Mouse (Mus musculus) spleen, adult 18-20 months (tissue): ENCODE data around the gene Unc5cl.
A peak's percentile ranks its signal among the peaks of the same experiment; 100 is the strongest.
"Not testable (repeated sequence)": the region's sequence is repeated elsewhere in the genome, so short reads cannot be mapped to it uniquely, and the experiment has no call there.

Experiments
- DNase-seq, 2 experiments: peaks; one replicate each; pipeline ENCODE4 v3.0.0; 2022; ENCODE audit warnings: mixed read lengths in 2 of 2

Unc5cl gene

DNA sequence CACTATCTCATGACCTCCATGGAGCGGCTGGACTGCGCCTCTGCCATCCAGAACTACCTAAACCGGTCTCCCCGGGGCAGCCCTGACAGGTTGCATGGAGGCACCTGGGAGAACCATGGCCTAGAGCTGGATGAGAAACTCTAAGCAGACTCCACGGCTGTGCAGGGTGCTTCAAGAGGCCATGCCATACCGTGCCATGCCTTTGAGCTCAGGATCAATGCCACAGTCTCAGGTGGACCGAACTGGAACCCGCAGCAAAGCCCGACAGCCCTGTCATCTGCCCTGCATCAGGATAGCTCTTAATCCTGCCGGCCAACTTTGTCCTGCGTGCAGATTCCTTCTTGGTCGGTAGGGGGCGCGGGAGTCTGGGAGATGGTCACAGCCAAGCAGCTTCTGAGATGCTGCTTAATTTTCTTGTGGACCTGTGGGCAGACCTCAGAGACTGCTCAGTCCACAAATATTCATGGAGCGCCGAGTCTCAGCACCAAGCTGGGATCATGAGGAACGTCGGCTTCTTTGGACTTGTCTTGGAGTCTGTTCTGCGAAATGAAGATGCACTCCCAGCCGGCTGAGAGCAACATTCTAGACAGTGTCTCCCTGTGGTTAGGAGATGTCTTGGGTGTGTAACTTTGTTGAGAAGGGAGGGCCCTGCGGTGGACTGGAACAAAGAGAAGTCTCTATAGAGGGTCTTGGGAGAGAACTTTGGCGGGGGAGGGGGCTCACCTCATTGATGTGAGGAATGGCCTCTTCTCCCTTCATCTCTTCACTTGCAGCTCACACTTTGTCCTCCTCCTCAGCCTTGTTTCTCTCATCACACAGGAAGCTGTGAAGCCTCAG lies 12.9 kb downstream of the Unc5cl start:
- peak; percentile 59 to 84 for DNase-seq

DNA sequence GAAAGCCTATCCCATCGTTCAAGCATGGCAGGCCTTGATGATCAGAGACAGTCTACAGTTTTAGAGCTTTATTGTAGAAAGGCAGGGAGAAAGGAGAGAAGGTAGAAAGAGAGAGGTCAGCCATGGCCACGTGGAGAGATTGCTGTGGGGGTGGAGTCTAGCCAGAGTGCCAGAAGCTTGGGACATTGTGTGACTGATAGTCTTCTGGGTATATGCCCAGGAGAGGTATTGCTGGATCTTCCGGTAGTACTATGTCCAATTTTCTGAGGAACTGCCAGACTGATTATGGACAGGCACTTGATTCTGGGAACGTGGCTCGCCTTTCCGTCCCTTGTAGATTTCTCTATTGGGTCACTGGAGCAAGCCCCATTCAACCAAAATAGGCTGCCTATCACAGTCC lies 19.6 kb downstream of the Unc5cl start:
- not testable (repeated sequence) for DNase-seq

GRCm38 (mm10) chr17:48475444-48475843 lies 20.7 kb downstream of the Unc5cl start:
- no peak for DNase-seq

DNA sequence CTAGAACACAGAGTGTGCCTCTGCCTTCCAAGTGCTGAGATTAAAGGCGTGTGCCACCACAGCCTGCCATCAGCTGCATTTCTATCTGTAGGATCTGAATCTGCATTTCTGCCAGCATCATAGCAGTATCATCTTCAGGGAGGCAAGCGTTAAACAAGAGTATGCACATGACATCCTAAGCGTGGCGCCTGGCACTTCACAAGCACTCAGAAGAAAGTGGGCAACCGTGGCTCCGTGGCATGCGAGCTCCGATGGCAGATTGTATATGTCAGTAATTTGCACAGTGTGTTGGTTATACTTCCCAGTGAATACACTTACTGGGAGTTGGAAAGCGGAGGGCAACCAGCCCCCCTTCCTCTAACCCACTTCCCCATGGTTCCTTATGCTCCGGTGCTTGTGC lies 25.3 kb downstream of the Unc5cl start:
- no peak for DNase-seq

GRCm38 (mm10) chr17:48483764-48484163 lies 29.1 kb downstream of the Unc5cl start:
- no peak for DNase-seq

- DNase-seq: no peak
These were observed 29.5 kb downstream of the Unc5cl start for GRCm38 (mm10) chr17:48484191-48484590.

DNA sequence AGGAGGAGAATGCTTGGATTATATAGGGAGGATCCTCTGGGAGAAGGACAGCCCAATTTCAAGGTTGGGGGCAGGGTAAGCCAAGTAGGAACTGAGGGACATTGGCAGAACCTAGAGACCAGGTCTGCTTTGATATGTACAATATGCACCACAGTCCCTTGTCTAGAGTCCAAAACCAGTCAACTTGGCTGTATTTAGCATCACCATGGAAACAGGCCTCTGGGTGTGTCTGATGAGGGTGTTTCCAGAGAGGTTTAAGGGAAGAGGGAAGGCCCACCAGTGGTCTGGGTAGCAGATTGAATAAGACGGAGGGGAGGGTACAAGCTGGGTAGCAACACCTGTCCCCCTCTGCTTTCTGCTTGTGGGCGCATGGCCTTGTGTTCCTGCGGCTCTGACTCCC lies 34.8 kb downstream of the Unc5cl start:
- no peak for DNase-seq

- no peak for DNase-seq
These were observed 37.9 kb downstream of the Unc5cl start for GRCm38 (mm10) chr17:48492621-48493020.

DNA sequence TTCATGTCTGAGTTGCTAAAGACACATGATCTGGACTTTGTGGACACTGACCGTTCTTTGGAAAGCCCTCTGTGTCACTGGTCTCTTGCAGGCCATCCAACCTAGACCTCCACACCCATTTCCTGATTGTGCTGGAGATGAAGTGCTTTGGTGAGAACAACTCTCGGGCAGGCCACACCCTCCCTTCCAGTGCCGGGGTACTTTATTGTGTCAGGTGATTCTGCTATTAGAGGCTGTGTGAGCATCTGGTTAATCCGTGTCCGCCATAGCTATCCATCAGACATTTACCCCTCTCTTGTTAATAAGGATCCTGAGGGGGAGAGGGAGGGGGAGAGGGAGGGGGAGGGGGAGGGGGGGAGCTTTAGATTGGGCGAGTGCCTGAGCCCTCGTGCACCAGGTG lies 38.9 kb downstream of the Unc5cl start:
- no peak for DNase-seq

GRCm38 (mm10) chr17:48493986-48494385 lies 39.3 kb downstream of the Unc5cl start:
- DNase-seq: no peak

- no peak for DNase-seq
These were observed 43.3 kb downstream of the Unc5cl start for GRCm38 (mm10) chr17:48497986-48498385.

DNA sequence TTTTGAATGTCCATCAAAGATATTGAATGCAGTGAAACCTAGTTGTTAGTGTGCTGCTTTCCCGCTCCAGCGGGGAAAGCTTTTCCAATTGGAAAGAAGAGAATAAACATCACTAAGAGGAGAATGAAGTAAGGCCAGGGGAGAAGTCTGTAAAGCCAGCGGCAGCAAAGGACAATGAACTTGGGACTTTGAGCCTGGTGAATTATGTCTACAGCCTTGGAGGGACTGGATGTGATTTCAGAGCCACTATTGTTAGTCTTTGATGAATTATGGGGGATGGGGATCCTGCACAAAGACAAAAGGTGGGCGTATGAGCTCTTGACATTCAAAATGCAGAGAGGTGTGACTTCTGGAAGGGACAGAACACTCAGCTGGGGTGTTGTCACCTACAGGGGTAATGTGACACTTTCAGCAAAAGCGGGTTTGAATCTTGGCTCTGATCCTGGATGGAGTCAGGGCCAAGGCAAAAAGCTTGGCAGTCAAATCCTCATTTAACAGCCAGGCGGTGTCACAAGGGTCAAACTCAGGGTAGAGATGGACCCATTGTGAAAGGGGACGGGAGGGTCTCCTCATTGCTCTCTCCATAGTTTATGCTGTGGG lies 46.2 kb downstream of the Unc5cl start:
- no peak for DNase-seq

GRCm38 (mm10) chr17:48505006-48505405 lies 50.3 kb downstream of the Unc5cl start:
- DNase-seq: no peak

- no peak for DNase-seq
These were observed 52.3 kb downstream of the Unc5cl start for GRCm38 (mm10) chr17:48506986-48507385.

DNA sequence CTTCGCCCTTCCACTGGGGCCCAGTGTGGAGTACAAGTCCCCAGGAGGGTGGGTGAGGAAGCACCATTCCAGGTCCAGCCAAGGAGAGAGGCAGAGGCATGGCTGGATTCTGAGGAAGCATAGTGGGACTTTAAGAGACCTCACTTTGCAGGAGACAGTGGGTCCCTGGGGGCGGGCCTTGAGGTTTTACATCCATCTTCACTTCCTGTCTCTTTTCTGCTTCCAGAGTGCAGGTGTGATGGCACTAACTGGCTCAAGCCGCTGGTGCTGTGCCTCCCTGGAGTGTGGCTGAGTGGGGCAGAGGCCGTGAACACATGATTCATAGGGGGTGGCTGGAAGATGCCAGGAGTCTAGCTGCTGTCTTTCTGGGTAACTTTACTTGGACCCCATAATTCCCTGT lies 54.9 kb downstream of the Unc5cl start:
- no peak for DNase-seq

DNA sequence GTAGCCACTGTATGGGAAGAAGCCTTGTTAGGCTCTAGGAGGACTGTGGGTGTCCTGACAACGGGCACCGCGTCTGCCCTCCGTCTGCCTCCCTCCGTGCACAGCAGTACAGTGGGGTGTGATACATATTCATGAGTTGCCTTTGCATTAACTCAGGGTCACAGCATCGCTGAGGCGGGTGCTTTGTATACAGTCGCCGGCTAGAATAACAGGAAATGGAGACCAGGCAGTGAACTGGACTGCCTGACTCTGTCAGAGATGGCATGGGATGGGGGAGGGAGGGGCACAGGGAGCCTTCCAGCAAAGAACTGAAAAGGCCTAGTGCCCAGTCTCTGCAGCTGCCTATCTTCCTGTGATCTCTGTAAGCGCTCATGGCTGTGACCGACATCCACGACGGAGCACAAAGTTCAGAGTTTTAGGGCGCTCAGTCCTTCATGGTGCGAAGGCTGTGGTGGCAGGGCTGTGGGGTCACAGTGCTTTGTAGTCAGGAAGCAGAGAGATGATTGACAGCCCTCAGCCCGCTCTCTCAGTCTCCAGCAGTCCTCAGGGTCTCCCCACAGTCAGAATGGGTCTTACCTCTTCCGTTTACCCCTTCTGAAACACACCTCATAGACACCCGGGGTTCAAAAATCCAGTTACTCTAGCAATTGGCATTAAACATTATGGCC lies 58.0 kb downstream of the Unc5cl start:
- DNase-seq: no peak

- no peak for DNase-seq
These were observed 59.9 kb downstream of the Unc5cl start for GRCm38 (mm10) chr17:48514613-48515012.

GRCm38 (mm10) chr17:48519046-48519445 lies 64.3 kb downstream of the Unc5cl start:
- no peak for DNase-seq

GRCm38 (mm10) chr17:48520352-48520751 lies 65.7 kb downstream of the Unc5cl start:
- DNase-seq: no peak

- no peak for DNase-seq
These were observed 68.4 kb downstream of the Unc5cl start for GRCm38 (mm10) chr17:48523056-48523455.

DNA sequence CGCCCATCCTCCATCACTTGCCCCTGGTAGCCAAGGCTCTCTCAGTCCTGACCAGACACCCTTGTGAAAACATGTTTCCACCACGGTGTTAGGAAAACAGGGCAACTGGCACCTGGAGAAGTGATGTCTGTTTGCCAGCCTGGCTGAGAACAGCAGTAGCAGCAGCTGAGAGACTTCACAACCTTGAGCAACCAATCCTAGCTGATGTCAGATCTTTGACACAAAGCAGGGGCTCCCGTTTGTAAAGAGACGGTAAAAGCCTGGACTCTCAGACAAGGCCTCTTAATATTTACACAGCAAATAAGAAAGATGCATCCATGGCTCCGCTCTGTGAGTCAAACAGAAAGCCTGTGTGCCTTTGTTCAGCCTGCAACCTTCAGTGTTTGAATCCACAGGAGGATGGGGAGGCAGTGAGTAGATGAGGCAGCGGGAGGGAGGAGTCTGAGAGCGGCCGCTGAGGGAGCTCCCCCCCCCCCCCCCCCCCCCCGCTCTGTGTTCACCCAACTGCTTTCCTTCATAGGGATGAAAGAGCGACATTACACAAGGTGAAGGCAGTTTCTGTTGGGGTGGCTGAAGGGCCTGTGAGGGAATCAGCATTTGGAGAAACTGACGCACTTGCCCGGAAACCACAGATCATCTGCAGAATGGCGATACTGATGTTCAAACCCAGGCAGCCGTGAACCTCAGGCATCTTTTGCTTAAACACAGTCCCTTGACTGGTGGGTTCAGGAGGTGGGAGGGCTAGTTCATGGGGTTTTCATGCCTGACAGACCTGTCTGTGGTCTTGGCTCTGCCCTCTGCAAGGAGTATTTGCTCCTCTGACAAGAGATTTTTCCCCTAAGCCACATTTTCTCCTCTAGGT lies 79.4 kb downstream of the Unc5cl start:
- no peak for DNase-seq

DNA sequence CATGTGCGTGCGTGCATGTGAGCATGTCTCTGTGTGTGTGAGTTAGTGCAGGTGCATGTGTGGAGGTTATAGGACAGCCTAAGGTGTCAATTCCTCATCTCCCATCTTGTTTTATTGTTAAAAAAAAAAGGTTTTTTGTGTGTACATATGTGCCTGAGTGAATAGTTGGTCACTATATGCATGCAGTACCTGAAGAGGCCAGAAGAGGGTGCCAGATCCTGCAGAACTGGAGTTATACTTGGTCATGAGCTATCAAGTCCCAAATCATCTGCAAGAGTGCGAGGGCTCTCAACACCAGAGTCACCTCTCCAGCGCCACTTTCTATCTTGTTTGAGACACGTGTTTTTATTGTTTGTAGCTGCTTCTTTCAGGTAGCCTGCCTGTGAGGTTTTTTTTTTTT lies 83.6 kb downstream of the Unc5cl start:
- DNase-seq: peak in 1 of 2 experiments; percentile 2

- DNase-seq: no peak
These were observed 84.6 kb downstream of the Unc5cl start for GRCm38 (mm10) chr17:48539326-48539725.
